In the genomic region with DNA sequence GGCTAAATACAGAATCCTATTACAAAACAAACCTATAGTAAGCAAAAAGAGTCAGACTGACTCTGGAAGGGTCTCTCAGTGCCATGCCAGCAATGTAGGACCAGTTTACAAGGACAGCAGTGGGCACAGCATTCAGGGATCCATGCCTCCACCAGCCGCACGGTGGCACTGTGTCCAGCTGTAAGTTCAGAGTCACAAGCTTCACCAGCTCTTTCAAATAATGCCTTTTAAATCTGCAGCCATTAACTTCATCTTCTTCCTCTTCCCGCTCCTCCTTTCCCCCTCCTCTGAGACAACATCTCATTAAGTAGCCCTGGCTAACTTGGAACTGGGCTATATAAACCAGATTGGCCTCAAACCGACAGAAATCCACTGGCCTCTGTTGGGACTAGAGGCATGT, we compare ENCODE assay signal across 10 mouse cellular contexts. TPM values are rescaled to one million over a fixed set of nuclear protein-coding genes. Genes with fewer than 3 reads are reported as not detected.
A peak's percentile ranks its signal among the peaks of the same experiment; 100 is the strongest.
DNase-seq lines count a peak whose midpoint lies in the region; ATAC-seq and TF ChIP-seq lines count a peak whose summit lies in the region.
"Had no signal": no experiment of that assay in that cellular context is flagged by ENCODE, and none has a peak within 500 bp of the region (broad histone marks: within the 10 kb centered on the region; RNA-seq: fewer than 3 reads in every experiment).

No protein-coding gene starts in this region.

- peak; percentile 67 to 81 for TF ChIP-seq CTCF in CH12.LX (conservative IDR thresholded peaks at IDR 0.05 in 1 of 2, IDR thresholded peaks at IDR 0.05 in 1 of 2; ENCODE audit: low read depth in 2 of 2, low read length in 2 of 2)
- TF ChIP-seq CTCF in cortical plate, adult 2 months (IDR thresholded peaks at IDR 0.05; ENCODE audit: extremely low read depth, insufficient read depth, low read length), result peak; percentile 80

- H3K27me3 ChIP-seq in hindbrain, embryonic 10.5 days (ENCODE audit: insufficient read depth, poor library complexity, severe bottlenecking), result no peaks in the 10 kb centered on the region
- H3K27me3 ChIP-seq in hindbrain, embryonic 12.5 days, result no peaks in the 10 kb centered on the region
- H3K27me3 ChIP-seq in CH12.LX (replicated peaks), result peaks cover 38% of the 10 kb centered on the region

- H3K9me3 ChIP-seq in hindbrain, embryonic 10.5 days, result no peaks in the 10 kb centered on the region
- H3K9me3 ChIP-seq in hindbrain, embryonic 12.5 days (replicated peaks), result no peaks in the 10 kb centered on the region
- H3K9me3 ChIP-seq in CH12.LX (replicated peaks; ENCODE audit: low read length), result peaks cover 3% of the 10 kb centered on the region

- H3K4me3 ChIP-seq in hindbrain, embryonic 10.5 days, result no peak overlapping the region
- H3K4me3 ChIP-seq in hindbrain, embryonic 12.5 days, result no peak overlapping the region
- no peak overlapping the region for H3K4me3 ChIP-seq in CH12.LX (replicated peaks in 1 of 3; ENCODE audit: low read depth in 2 of 3, low read length in 2 of 3, poor library complexity in 1 of 3)
- H3K4me3 ChIP-seq in cortical plate, adult 2 months (ENCODE audit: insufficient read depth, low read length), result no peak overlapping the region
- H3K4me3 ChIP-seq: erythroblast, embryonic 14.5 days had no signal

- dilution Hi-C loops in CH12.LX (cut with MboI; ENCODE audit: extremely low pct_ligation_motif_present, extremely low pct_unique_long_range_greater_than_20kb, low sequenced_read_pairs), result no loop called here

- no peak for ATAC-seq in hindbrain, embryonic 12.5 days (ENCODE audit: low FRiP score)

- H3K79me2 ChIP-seq in CH12.LX (replicated peaks; ENCODE audit: control insufficient read depth, extremely low read depth, insufficient read depth, poor library complexity, severe bottlenecking), result no peaks in the 10 kb centered on the region

- TF ChIP-seq RAD21 in CH12.LX (IDR thresholded peaks at IDR 0.05; ENCODE audit: low read depth, low read length), result peak; percentile 55

- WGBS in hindbrain, embryonic 10.5 days, result 24% methylated on average over 4 of the region's 4 CpGs
- WGBS in hindbrain, embryonic 12.5 days, result 34% methylated on average over 4 of the region's 4 CpGs

- H3K9ac ChIP-seq in hindbrain, embryonic 12.5 days, result no peak overlapping the region
- H3K9ac ChIP-seq in CH12.LX (ENCODE audit: insufficient read depth, low read depth), result no peak overlapping the region

- DNase-seq in hindbrain, embryonic 10.5 days (ENCODE audit: low spot score), result peak; percentile 45
- DNase-seq in 3134 (ENCODE audit: extremely low read depth, insufficient read length, low spot score) (peak; percentile 35), CH12.LX (ENCODE audit: extremely low read depth) (peak; percentile 47)
- DNase-seq in left cerebral cortex, postnatal 14 days (ENCODE audit: low spot score in 2 of 2), result peak; percentile 50 to 66
- peak; percentile 61 to 68 for DNase-seq in right cerebral cortex, adult 2 months (ENCODE audit: low spot score in 2 of 2)
- no peak for DNase-seq in gastrocnemius, adult 8-10 months (ENCODE audit: low spot score in 2 of 2)

- intact Hi-C loops in left cerebral cortex, postnatal 14 days (cut with DNase I), result no loop called here

- H3K4me1 ChIP-seq in hindbrain, embryonic 10.5 days (replicated peaks), result no peaks in the 10 kb centered on the region
- no peaks in the 10 kb centered on the region for H3K4me1 ChIP-seq in hindbrain, embryonic 12.5 days
- H3K4me1 ChIP-seq in CH12.LX (ENCODE audit: control insufficient read depth in 1 of 2, insufficient read depth in 2 of 2), result no peaks in the 10 kb centered on the region
- no peaks in the 10 kb centered on the region for H3K4me1 ChIP-seq in cortical plate, adult 2 months (ENCODE audit: control insufficient read depth, insufficient read depth, low read length)

- no peak overlapping the region for H3K4me2 ChIP-seq in hindbrain, embryonic 12.5 days (replicated peaks)
- H3K4me2 ChIP-seq in CH12.LX (ENCODE audit: insufficient read depth, low read depth, poor library complexity, severe bottlenecking), result no peak overlapping the region

- no peak for TF ChIP-seq EP300 in CH12.LX (IDR thresholded peaks at IDR 0.05; ENCODE audit: low read length)

- no peak overlapping the region for H3K27ac ChIP-seq in hindbrain, embryonic 10.5 days
- H3K27ac ChIP-seq in hindbrain, embryonic 12.5 days, result no peak overlapping the region
- H3K27ac ChIP-seq in CH12.LX (ENCODE audit: insufficient read depth, low read depth), result no peak overlapping the region
- no peak overlapping the region for H3K27ac ChIP-seq in cortical plate, adult 2 months (ENCODE audit: insufficient read depth, low read length)

- in situ Hi-C loops in CH12.LX (cut with MboI; ENCODE audit: low pct_ligation_motif_present, low pct_unique_long_range_greater_than_20kb, low sequenced_read_pairs), result no loop called here

- H3K36me3 ChIP-seq in hindbrain, embryonic 10.5 days, result no peaks in the 10 kb centered on the region
- H3K36me3 ChIP-seq in hindbrain, embryonic 12.5 days, result no peaks in the 10 kb centered on the region
- H3K36me3 ChIP-seq in CH12.LX (replicated peaks in 1 of 2; ENCODE audit: control insufficient read depth in 1 of 2, insufficient read depth in 1 of 2, low read length in 1 of 2), result no peaks in the 10 kb centered on the region

- no peak for TF ChIP-seq POLR2A in CH12.LX (IDR thresholded peaks at IDR 0.05; ENCODE audit: low read depth, low read length)
- no peak for TF ChIP-seq POLR2A in cortical plate, adult 2 months (IDR thresholded peaks at IDR 0.05; ENCODE audit: extremely low read depth, insufficient read depth, low read length)

TF ChIP-seq in CH12.LX, 34 proteins besides CTCF, POLR2A, EP300 and RAD21:
- TF ChIP-seq SMC3 (IDR thresholded peaks at IDR 0.05; ENCODE audit: low read depth, low read length), result peak; percentile 72
- no peak for TF ChIP-seq MEF2A (IDR thresholded peaks at IDR 0.05; ENCODE audit: borderline replicate concordance, low read depth, low read length)

RNA-seq across cellular contexts. Expression of gene Prss34, which starts 9.4 kb away (rescaled TPM):
- not detected in 2 replicates for polyA plus RNA-seq in hindbrain, embryonic 10.5 days (2016; fragmentation: Nextera tagmentation; extraction: Ambion mirVana)
- polyA plus RNA-seq in hindbrain, embryonic 12.5 days (2016; fragmentation: Nextera tagmentation; extraction: Ambion mirVana), result not detected in 2 replicates
- total RNA-seq in CH12.LX (2012; rRNA removed) (0.34 TPM in 1 of 2 replicates, not detected in the other), CH12.LX (2014; rRNA removed) (not detected in 2 replicates)
- polyA plus RNA-seq in CH12.LX (2012; ENCODE audit: insufficient read length, low read depth), result not detected in 2 replicates
- polyA plus RNA-seq in cortical plate, adult 2 months (2012; rRNA removed), result not detected in 2 replicates
- total RNA-seq in left cerebral cortex, postnatal 14 days (2021), result not detected
- under 1 TPM; 0.27 to 0.56 (median 0.33) TPM for total RNA-seq in gastrocnemius, adult 8-10 months (2022)
- total RNA-seq: left cerebral cortex, postnatal 36 days had no signal

RNA-seq across cellular contexts. Expression of gene Ube2i, which starts 14.4 kb away (rescaled TPM):
- polyA plus RNA-seq in hindbrain, embryonic 10.5 days (2016; fragmentation: Nextera tagmentation; extraction: Ambion mirVana), result 862 and 894 TPM in 2 replicates
- polyA plus RNA-seq in hindbrain, embryonic 12.5 days (2016; fragmentation: Nextera tagmentation; extraction: Ambion mirVana), result 713 and 760 TPM in 2 replicates
- total RNA-seq in CH12.LX (2012; rRNA removed) (356 and 455 TPM in 2 replicates), CH12.LX (2014; rRNA removed) (731 and 764 TPM in 2 replicates)
- polyA plus RNA-seq in CH12.LX (2012; ENCODE audit: insufficient read length, low read depth), result 417 and 578 TPM in 2 replicates
- polyA plus RNA-seq in cortical plate, adult 2 months (2012; rRNA removed), result 257 and 264 TPM in 2 replicates
- 100 to 1,000 TPM; 211 to 216 TPM for total RNA-seq in left cerebral cortex, postnatal 14 days (2021)
- total RNA-seq in gastrocnemius, adult 8-10 months (2022), result 10 to 100 TPM; 57.0 to 66.7 (median 58.0) TPM

RNA-seq across cellular contexts. Expression of gene Prss28, which starts 19.6 kb away (rescaled TPM):
- polyA plus RNA-seq in hindbrain, embryonic 10.5 days (2016; fragmentation: Nextera tagmentation; extraction: Ambion mirVana), result not detected in 2 replicates
- not detected in 2 replicates for polyA plus RNA-seq in hindbrain, embryonic 12.5 days (2016; fragmentation: Nextera tagmentation; extraction: Ambion mirVana)
- total RNA-seq in CH12.LX (2012; rRNA removed) (not detected in 2 replicates), CH12.LX (2014; rRNA removed) (not detected in 2 replicates)
- polyA plus RNA-seq in CH12.LX (2012; ENCODE audit: insufficient read length, low read depth), result not detected in 2 replicates
- polyA plus RNA-seq in cortical plate, adult 2 months (2012; rRNA removed), result not detected in 2 replicates
- not detected for total RNA-seq in left cerebral cortex, postnatal 14 days (2021)
- not detected for total RNA-seq in gastrocnemius, adult 8-10 months (2022)
- total RNA-seq: left cerebral cortex, postnatal 36 days had no signal
- polyA plus RNA-seq: erythroblast, embryonic 14.5 days had no signal

RNA-seq across cellular contexts. Expression of gene Prss29, which starts 29.6 kb away (rescaled TPM):
- not detected in 2 replicates for polyA plus RNA-seq in hindbrain, embryonic 10.5 days (2016; fragmentation: Nextera tagmentation; extraction: Ambion mirVana)
- not detected in 2 replicates for polyA plus RNA-seq in hindbrain, embryonic 12.5 days (2016; fragmentation: Nextera tagmentation; extraction: Ambion mirVana)
- total RNA-seq in CH12.LX (2012; rRNA removed), result not detected in 2 replicates
- total RNA-seq in CH12.LX (2014; rRNA removed), result not detected in 2 replicates
- polyA plus RNA-seq in CH12.LX (2012; ENCODE audit: insufficient read length, low read depth), result not detected in 2 replicates
- polyA plus RNA-seq in cortical plate, adult 2 months (2012; rRNA removed), result not detected in 2 replicates
- total RNA-seq in left cerebral cortex, postnatal 14 days (2021), result not detected
- total RNA-seq in gastrocnemius, adult 8-10 months (2022), result not detected
- total RNA-seq: left cerebral cortex, postnatal 36 days had no signal
- polyA plus RNA-seq: erythroblast, embryonic 14.5 days had no signal

RNA-seq across cellular contexts. Expression of gene Baiap3, which starts 32.7 kb away (rescaled TPM):
- 2.3 and 3.5 TPM in 2 replicates for polyA plus RNA-seq in hindbrain, embryonic 10.5 days (2016; fragmentation: Nextera tagmentation; extraction: Ambion mirVana)
- 5.5 and 5.9 TPM in 2 replicates for polyA plus RNA-seq in hindbrain, embryonic 12.5 days (2016; fragmentation: Nextera tagmentation; extraction: Ambion mirVana)
- 0.08 and 0.21 TPM in 2 replicates for total RNA-seq in CH12.LX (2012; rRNA removed)
- total RNA-seq in CH12.LX (2014; rRNA removed), result not detected in 2 replicates
- polyA plus RNA-seq in CH12.LX (2012; ENCODE audit: insufficient read length, low read depth), result 0.19 and 0.25 TPM in 2 replicates
- polyA plus RNA-seq in cortical plate, adult 2 months (2012; rRNA removed), result 4.3 and 5.4 TPM in 2 replicates
- 10 to 100 TPM; 15.2 to 23.8 TPM for total RNA-seq in left cerebral cortex, postnatal 14 days (2021)
- not detected for total RNA-seq in gastrocnemius, adult 8-10 months (2022)
- polyA plus RNA-seq: erythroblast, embryonic 14.5 days had no signal

Comparison
In these comparisons a context has a peak if more than half of its experiments do, and no peak if none do; other contexts are left out.
1. DNase-seq: peak in hindbrain, embryonic 10.5 days (single experiment), 3134 (single experiment), CH12.LX (single experiment), left cerebral cortex, postnatal 14 days (2 of 2) and right cerebral cortex, adult 2 months (2 of 2); none in gastrocnemius, adult 8-10 months (0 of 2).